Mouse (Mus musculus): Measurements from ENCODE around the gene Gm5767. TPM values are rescaled to one million over a fixed set of nuclear protein-coding genes. Genes with fewer than 3 reads are reported as not detected.

Gene Gm5767
- polyA plus RNA-seq, 1 experiment from 2014 or later: not detected

DNA sequence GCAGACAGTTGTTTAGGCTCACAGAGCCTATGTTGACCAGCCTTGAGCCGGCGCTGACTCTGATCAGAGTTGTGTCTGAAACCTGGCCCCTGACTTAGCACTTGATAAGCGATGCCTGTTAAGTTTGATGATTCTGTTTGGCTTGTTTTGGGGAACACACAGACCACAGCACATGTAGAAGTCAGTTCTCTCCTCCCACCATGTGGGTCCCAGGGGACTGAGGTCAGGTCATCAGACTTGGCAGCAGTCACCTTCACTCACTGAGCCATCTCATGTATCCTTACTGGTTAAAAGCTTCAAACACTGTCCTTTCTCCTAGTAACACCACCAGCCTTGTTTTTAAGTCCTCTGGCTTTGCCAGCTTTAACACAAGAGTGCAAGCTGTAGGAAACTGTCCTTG lies 30.6 kb upstream of the Gm5767 start:
- Histone ChIP-seq H3K4me3 (ENCODE audit: low read depth, low read length) (no peak overlapping the region), H3K9ac (ENCODE audit: low read depth, low read length) (no peak overlapping the region), H3K27ac (ENCODE audit: low read depth, low read length) (no peak overlapping the region), H3K27me3 (replicated peaks; ENCODE audit: control insufficient read depth, insufficient read depth, low read length) (no peaks in the 10 kb centered on the region), H3K4me1 (replicated peaks; ENCODE audit: control insufficient read depth, insufficient read depth, low read length) (no peaks in the 10 kb centered on the region; the same call in none of the 2 replicates), H3K4me2 (no peak overlapping the region), H3K9me3 (ENCODE audit: control insufficient read depth, low read length) (no peaks in the 10 kb centered on the region), H3K36me3 (ENCODE audit: control insufficient read depth, insufficient read depth, low read length) (peaks cover 44% of the 10 kb centered on the region)
- no peak for ATAC-seq (replicated peaks; ENCODE audit: low FRiP score)
- no peak for DNase-seq (ENCODE audit: low spot score)
- WGBS: 89% methylated on average over 3 of the region's 3 CpGs

DNA sequence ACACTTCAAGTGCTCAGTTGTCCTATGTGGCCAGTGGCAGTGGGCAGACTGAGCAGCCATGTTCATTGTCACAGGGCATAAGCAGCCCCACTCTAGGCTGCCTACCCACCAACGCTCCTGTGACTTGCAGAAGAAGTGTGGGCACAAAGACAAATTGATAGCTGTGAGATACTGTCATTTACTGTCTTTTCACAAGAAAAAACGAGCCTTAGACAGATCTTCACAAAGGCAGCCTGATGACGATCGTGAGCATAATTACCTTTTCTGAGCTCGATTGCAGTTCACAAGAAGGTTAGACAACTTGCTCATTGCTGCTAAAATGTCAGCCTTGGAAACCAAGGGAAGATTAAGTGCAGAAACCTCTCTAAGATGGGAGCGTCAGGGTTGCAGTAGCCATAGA lies 25.5 kb upstream of the Gm5767 start:
- no peaks in the 10 kb centered on the region for H3K9me3 ChIP-seq (ENCODE audit: control insufficient read depth, low read length)
- no peak for DNase-seq (ENCODE audit: low spot score)
- no peak overlapping the region for H3K9ac ChIP-seq (ENCODE audit: low read depth, low read length)
- no peak for ATAC-seq (replicated peaks; ENCODE audit: low FRiP score)
- no peak overlapping the region for H3K27ac ChIP-seq (ENCODE audit: low read depth, low read length)
- no peaks in the 10 kb centered on the region for H3K27me3 ChIP-seq (replicated peaks; ENCODE audit: control insufficient read depth, insufficient read depth, low read length)
- H3K4me1 ChIP-seq (replicated peaks; ENCODE audit: control insufficient read depth, insufficient read depth, low read length): no peaks in the 10 kb centered on the region; the same call in none of the 2 replicates
- WGBS: 86% methylated on average over 6 of the region's 6 CpGs
- no peak overlapping the region for H3K4me3 ChIP-seq (ENCODE audit: low read depth, low read length)
- H3K36me3 ChIP-seq (ENCODE audit: control insufficient read depth, insufficient read depth, low read length): peaks cover 33% of the 10 kb centered on the region
- H3K4me2 ChIP-seq: no peak overlapping the region

DNA sequence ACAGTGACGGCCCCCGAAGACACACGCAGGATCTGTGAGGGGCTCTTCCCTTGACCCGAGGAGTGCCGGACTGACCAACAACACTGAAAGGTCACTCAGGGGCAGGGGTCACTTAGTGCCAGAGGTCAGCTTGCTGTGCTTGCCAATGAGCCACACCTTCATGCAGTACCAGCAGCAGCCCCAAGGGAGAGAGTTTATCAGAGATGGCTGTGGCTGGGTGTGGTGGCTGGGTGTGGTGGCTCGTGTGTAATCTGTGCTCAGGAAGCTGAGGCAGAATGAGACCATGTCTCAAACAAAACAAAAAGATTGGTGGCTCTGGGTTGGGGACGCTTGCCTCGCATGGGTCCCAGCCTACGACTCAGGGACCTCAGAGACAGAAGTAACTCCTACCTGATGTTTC lies 25.0 kb upstream of the Gm5767 start:
- no peak overlapping the region for H3K4me2 ChIP-seq
- no peaks in the 10 kb centered on the region for H3K9me3 ChIP-seq (ENCODE audit: control insufficient read depth, low read length)
- no peak overlapping the region for H3K27ac ChIP-seq (ENCODE audit: low read depth, low read length)
- ATAC-seq (replicated peaks; ENCODE audit: low FRiP score): peak; percentile 29; the same call in 1 of the 2 replicates
- no peaks in the 10 kb centered on the region; the same call in none of the 2 replicates for H3K4me1 ChIP-seq (replicated peaks; ENCODE audit: control insufficient read depth, insufficient read depth, low read length)
- WGBS: 74% methylated on average over 9 of the region's 9 CpGs
- no peak overlapping the region for H3K4me3 ChIP-seq (ENCODE audit: low read depth, low read length)
- no peak overlapping the region for H3K9ac ChIP-seq (ENCODE audit: low read depth, low read length)
- H3K27me3 ChIP-seq (replicated peaks; ENCODE audit: control insufficient read depth, insufficient read depth, low read length): no peaks in the 10 kb centered on the region
- peaks cover 33% of the 10 kb centered on the region for H3K36me3 ChIP-seq (ENCODE audit: control insufficient read depth, insufficient read depth, low read length)
- DNase-seq (ENCODE audit: low spot score): no peak

DNA sequence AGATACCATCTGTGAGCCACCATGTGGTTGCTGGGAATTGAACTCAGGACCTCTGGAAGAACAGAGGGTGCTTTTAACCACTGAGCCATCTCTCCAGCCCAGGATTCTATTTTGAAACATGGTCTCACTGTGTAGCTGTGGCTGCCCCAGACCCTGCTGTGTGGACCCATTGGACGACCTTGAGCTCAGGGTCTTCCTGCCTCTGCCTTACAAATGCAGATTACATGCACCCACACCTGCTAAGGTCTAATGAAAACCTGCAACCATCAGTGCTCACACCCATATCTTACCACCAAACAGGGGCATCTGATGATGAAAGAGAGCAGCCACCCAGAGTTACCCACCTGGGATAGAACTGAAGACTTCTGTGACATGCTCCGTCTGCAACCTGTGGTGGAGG lies 24.3 kb upstream of the Gm5767 start:
- WGBS: 61% methylated on average over 2 of the region's 2 CpGs
- no peak for ATAC-seq (replicated peaks; ENCODE audit: low FRiP score)
- Histone ChIP-seq H3K27ac (ENCODE audit: low read depth, low read length) (no peak overlapping the region), H3K4me1 (replicated peaks; ENCODE audit: control insufficient read depth, insufficient read depth, low read length) (no peaks in the 10 kb centered on the region; the same call in none of the 2 replicates), H3K27me3 (replicated peaks; ENCODE audit: control insufficient read depth, insufficient read depth, low read length) (no peaks in the 10 kb centered on the region), H3K36me3 (ENCODE audit: control insufficient read depth, insufficient read depth, low read length) (peaks cover 32% of the 10 kb centered on the region), H3K4me3 (ENCODE audit: low read depth, low read length) (no peak overlapping the region), H3K9me3 (ENCODE audit: control insufficient read depth, low read length) (no peaks in the 10 kb centered on the region), H3K9ac (ENCODE audit: low read depth, low read length) (no peak overlapping the region), H3K4me2 (no peak overlapping the region)
- DNase-seq (ENCODE audit: low spot score): no peak

DNA sequence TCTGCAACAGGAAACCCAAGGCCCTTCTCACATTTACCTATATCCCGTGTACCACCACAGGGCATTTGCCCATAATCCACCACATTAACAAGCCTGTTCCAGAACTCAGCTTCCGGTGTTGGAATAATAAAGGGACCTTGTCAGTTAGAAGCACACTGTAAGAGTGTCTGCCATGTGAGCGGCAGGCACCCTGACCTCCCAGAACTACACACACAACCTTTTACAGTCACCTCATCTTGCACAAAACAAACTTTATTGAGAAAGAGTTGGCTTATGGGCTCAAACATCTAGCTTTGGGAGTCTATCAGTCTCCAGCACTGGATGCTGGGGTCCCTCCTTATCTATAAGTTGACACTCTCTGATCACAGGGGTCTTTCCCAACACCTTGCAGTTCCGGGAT lies 22.2 kb upstream of the Gm5767 start:
- Histone ChIP-seq H3K4me3 (ENCODE audit: low read depth, low read length) (no peak overlapping the region), H3K27me3 (replicated peaks; ENCODE audit: control insufficient read depth, insufficient read depth, low read length) (no peaks in the 10 kb centered on the region), H3K9me3 (ENCODE audit: control insufficient read depth, low read length) (no peaks in the 10 kb centered on the region), H3K4me1 (replicated peaks; ENCODE audit: control insufficient read depth, insufficient read depth, low read length) (no peaks in the 10 kb centered on the region; the same call in none of the 2 replicates), H3K4me2 (no peak overlapping the region), H3K9ac (ENCODE audit: low read depth, low read length) (no peak overlapping the region), H3K27ac (ENCODE audit: low read depth, low read length) (no peak overlapping the region), H3K36me3 (ENCODE audit: control insufficient read depth, insufficient read depth, low read length) (peaks cover 19% of the 10 kb centered on the region)
- 82% methylated on average over 4 of the region's 4 CpGs for WGBS
- ATAC-seq (replicated peaks; ENCODE audit: low FRiP score) (no peak), DNase-seq (ENCODE audit: low spot score) (no peak)

DNA sequence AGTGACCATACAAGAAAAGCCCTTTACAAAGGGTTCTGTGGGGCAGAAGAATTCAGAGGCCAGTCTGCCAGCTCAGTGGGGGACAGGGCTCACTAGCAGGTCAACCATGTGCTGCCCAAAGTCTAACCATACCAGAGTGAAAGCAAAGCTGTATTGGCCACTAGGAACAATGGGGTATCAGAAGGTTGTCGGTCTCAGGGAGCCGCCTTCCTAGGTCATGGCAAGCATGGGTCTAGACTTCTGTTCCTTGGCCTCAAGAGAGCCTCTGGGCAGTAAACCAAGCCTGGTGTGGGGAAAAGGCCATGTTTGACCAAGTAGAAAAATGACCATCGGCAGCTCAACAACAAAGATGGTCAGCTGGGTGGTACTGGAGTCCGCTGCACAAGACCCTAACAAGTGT lies 21.8 kb upstream of the Gm5767 start:
- no peak for DNase-seq (ENCODE audit: low spot score)
- WGBS: 90% methylated on average over 4 of the region's 4 CpGs
- peaks cover 21% of the 10 kb centered on the region for H3K36me3 ChIP-seq (ENCODE audit: control insufficient read depth, insufficient read depth, low read length)

DNA sequence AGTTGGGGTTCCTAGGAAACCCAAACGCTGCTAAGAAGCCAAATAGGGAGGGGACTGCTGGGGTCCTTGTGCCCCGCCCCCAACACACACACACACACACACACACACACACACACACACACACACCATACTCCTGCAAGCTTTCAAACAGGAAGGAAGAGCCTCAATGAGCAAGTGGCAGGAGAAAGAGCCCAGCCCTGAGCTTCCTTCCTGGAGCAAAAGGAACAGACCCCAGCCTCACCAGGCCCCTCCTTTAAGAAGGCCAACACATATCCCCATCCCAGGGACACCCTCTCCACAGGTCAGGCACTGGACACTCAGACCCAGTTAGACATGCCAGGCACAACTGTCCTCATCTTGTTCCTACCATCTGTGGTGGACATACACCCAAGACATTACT lies 17.5 kb upstream of the Gm5767 start:
- H3K9ac ChIP-seq (ENCODE audit: low read depth, low read length): no peak overlapping the region

More for the DNA sequence above, 21.8 kb upstream of the Gm5767 start:
- no peak overlapping the region for H3K9ac ChIP-seq (ENCODE audit: low read depth, low read length)
- no peak for ATAC-seq (replicated peaks; ENCODE audit: low FRiP score)
- no peaks in the 10 kb centered on the region; the same call in none of the 2 replicates for H3K4me1 ChIP-seq (replicated peaks; ENCODE audit: control insufficient read depth, insufficient read depth, low read length)
- no peak overlapping the region for H3K4me3 ChIP-seq (ENCODE audit: low read depth, low read length)
- H3K4me2 ChIP-seq: no peak overlapping the region
- no peaks in the 10 kb centered on the region for H3K9me3 ChIP-seq (ENCODE audit: control insufficient read depth, low read length)
- H3K27me3 ChIP-seq (replicated peaks; ENCODE audit: control insufficient read depth, insufficient read depth, low read length): no peaks in the 10 kb centered on the region
- no peak overlapping the region for H3K27ac ChIP-seq (ENCODE audit: low read depth, low read length)

DNA sequence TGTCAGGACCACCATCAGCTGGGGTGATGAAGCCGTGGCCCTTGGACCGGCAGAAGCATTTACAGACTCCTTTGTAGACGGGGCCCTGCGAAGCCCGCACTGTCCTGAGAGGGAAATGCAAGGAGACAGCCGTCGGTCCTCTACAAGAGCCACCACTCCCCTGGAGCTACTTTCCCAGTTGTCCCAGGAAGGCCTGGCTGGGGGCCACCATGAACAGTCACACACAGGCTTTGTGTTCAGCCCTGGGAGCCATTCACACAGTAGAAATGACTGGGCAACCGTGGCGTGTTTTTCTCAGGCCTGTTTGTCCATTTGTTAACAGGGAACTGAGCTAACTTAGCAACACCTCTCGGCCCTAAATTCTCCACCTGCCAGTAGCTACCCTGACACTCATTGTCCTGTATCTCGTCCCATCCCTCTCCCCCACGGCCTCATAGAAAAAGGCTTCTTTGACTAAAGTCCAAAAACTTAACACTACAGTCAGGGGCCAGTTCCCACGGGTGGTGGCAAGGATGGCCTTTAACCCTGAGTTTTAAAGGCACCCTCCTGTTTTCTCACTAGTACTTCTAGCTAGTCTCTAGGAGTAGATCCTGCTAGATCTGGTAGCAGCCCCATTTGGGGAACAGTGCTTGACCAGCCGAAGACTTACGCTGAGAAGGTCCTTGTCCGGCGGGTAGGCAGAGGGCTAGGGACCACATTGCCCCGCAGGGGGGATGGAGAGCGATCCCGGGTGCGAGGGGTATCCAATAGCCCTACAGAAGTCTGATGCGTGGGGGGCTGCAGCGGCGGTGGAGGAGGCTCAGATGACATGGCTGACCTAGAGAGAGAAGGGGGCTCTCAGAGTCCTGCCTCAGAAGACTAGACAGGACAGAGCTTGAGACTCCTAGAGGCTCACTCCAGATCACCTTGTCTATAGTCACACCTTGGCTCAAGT lies 16.7 kb upstream of the Gm5767 start:
- Histone ChIP-seq H3K4me3 (ENCODE audit: low read depth, low read length) (no peak overlapping the region), H3K9me3 (ENCODE audit: control insufficient read depth, low read length) (no peaks in the 10 kb centered on the region), H3K27ac (ENCODE audit: low read depth, low read length) (no peak overlapping the region), H3K4me1 (replicated peaks; ENCODE audit: control insufficient read depth, insufficient read depth, low read length) (peaks cover 23% of the 10 kb centered on the region), H3K36me3 (ENCODE audit: control insufficient read depth, insufficient read depth, low read length) (peaks cover 12% of the 10 kb centered on the region), H3K4me2 (no peak overlapping the region), H3K9ac (ENCODE audit: low read depth, low read length) (no peak overlapping the region), H3K27me3 (replicated peaks; ENCODE audit: control insufficient read depth, insufficient read depth, low read length) (no peaks in the 10 kb centered on the region)
- no peak for DNase-seq (ENCODE audit: low spot score)
- WGBS: 83% methylated on average over 24 of the region's 24 CpGs
- ATAC-seq (replicated peaks; ENCODE audit: low FRiP score): no peak

More for the DNA sequence above, 17.5 kb upstream of the Gm5767 start:
- no peak overlapping the region for H3K4me3 ChIP-seq (ENCODE audit: low read depth, low read length)
- H3K27me3 ChIP-seq (replicated peaks; ENCODE audit: control insufficient read depth, insufficient read depth, low read length): no peaks in the 10 kb centered on the region
- ATAC-seq (replicated peaks; ENCODE audit: low FRiP score): no peak
- no peak for DNase-seq (ENCODE audit: low spot score)
- 53% methylated on average over 2 of the region's 2 CpGs for WGBS
- no peak overlapping the region for H3K4me2 ChIP-seq
- H3K9me3 ChIP-seq (ENCODE audit: control insufficient read depth, low read length): no peaks in the 10 kb centered on the region
- no peak overlapping the region for H3K27ac ChIP-seq (ENCODE audit: low read depth, low read length)
- peaks cover 12% of the 10 kb centered on the region for H3K36me3 ChIP-seq (ENCODE audit: control insufficient read depth, insufficient read depth, low read length)
- peaks cover 20% of the 10 kb centered on the region for H3K4me1 ChIP-seq (replicated peaks; ENCODE audit: control insufficient read depth, insufficient read depth, low read length)

DNA sequence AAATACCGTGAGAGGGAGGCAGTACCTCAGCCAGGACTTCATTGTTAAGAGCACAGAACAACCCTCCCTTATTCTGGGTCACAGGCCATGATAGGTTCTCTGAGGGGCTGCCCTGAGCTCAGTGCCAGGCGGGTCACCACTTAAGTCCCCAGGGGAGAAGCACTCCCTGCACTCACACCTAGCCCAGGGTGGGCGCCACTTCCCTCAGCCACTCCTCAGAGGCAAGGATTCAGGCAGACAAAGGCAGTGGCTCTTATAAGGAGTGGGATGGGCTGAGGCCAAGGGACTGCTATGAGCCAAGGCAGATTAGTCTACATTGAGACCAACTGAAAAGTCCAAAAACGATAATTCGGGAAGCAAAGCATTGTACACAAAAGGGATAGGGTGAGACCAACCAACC lies 15.2 kb upstream of the Gm5767 start:
- Histone ChIP-seq H3K4me3 (ENCODE audit: low read depth, low read length) (no peak overlapping the region), H3K4me1 (replicated peaks; ENCODE audit: control insufficient read depth, insufficient read depth, low read length) (peaks cover 32% of the 10 kb centered on the region), H3K36me3 (ENCODE audit: control insufficient read depth, insufficient read depth, low read length) (peaks cover 10% of the 10 kb centered on the region), H3K4me2 (no peak overlapping the region), H3K27me3 (replicated peaks; ENCODE audit: control insufficient read depth, insufficient read depth, low read length) (no peaks in the 10 kb centered on the region), H3K9ac (ENCODE audit: low read depth, low read length) (no peak overlapping the region), H3K9me3 (ENCODE audit: control insufficient read depth, low read length) (no peaks in the 10 kb centered on the region), H3K27ac (ENCODE audit: low read depth, low read length) (no peak overlapping the region)
- DNase-seq (ENCODE audit: low spot score) (no peak), ATAC-seq (replicated peaks; ENCODE audit: low FRiP score) (no peak)
- WGBS: 87% methylated on average over 5 of the region's 5 CpGs
